ENCODE assay signal across 8 mouse cellular contexts in the genomic region with DNA sequence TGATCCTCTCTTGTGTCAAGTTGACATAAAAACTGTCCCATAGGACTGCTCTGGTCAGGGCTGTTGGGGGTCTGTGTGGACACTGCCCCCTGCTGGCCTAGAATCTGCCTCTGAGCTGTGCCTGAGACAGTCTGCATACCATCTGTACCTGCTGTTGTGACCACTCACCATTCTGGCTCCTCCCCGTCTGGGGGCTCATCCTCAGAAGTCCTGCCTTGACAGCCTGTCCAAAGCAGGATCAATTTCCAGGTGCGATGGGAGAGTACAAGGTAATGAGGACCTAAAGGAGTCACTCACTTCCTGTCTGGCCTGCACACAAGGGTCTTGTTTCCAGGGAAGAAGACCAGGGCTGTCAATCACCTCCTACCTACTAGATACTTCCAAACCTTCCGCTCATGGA. TPM values are rescaled to one million over a fixed set of nuclear protein-coding genes. Genes with fewer than 3 reads are reported as not detected.
DNase-seq lines count a peak whose midpoint lies in the region; ATAC-seq and TF ChIP-seq lines count a peak whose summit lies in the region.

No protein-coding gene starts in this region.

- H3K4me3 ChIP-seq in heart, adult 2 months, result no peak overlapping the region
- H3K4me3 ChIP-seq in heart, embryonic 10.5 days, result no peak overlapping the region
- H3K4me3 ChIP-seq in hindbrain, embryonic 13.5 days, result no peak overlapping the region
- no peak overlapping the region for H3K4me3 ChIP-seq in liver, embryonic 13.5 days (replicated peaks)

- H3K79me2 ChIP-seq in heart, adult 2 months (replicated peaks; ENCODE audit: control insufficient read depth, insufficient read depth, low read length), result no peaks in the 10 kb centered on the region

- H3K27me3 ChIP-seq in heart, adult 2 months (ENCODE audit: control insufficient read depth, insufficient read depth, low read length), result no peaks in the 10 kb centered on the region
- H3K27me3 ChIP-seq in heart, embryonic 10.5 days (ENCODE audit: insufficient read depth, poor library complexity, severe bottlenecking), result no peaks in the 10 kb centered on the region
- no peaks in the 10 kb centered on the region for H3K27me3 ChIP-seq in hindbrain, embryonic 13.5 days
- no peaks in the 10 kb centered on the region for H3K27me3 ChIP-seq in liver, embryonic 13.5 days

- no peak overlapping the region for H3K27ac ChIP-seq in heart, adult 2 months
- H3K27ac ChIP-seq in heart, embryonic 10.5 days, result no peak overlapping the region
- no peak overlapping the region for H3K27ac ChIP-seq in hindbrain, embryonic 13.5 days
- no peak overlapping the region for H3K27ac ChIP-seq in liver, embryonic 13.5 days

- intact Hi-C loops in heart, adult 2 months (cut with DNase I), result loop anchor here (2.0 kb wide), 1 partner anchor 34 kb away; no protein-coding TSS in a partner anchor

- no peaks in the 10 kb centered on the region; the same call in 1 of the 2 replicates for H3K4me1 ChIP-seq in heart, adult 2 months (ENCODE audit: control insufficient read depth, insufficient read depth, low read length)
- H3K4me1 ChIP-seq in heart, embryonic 10.5 days, result peaks cover 32% of the 10 kb centered on the region
- peaks cover 4% of the 10 kb centered on the region for H3K4me1 ChIP-seq in hindbrain, embryonic 13.5 days (replicated peaks)
- H3K4me1 ChIP-seq in liver, embryonic 13.5 days (replicated peaks), result no peaks in the 10 kb centered on the region

- no peaks in the 10 kb centered on the region for H3K9me3 ChIP-seq in heart, embryonic 10.5 days
- H3K9me3 ChIP-seq in hindbrain, embryonic 13.5 days, result no peaks in the 10 kb centered on the region
- no peaks in the 10 kb centered on the region for H3K9me3 ChIP-seq in liver, embryonic 13.5 days (replicated peaks)

- H3K9ac ChIP-seq in heart, adult 2 months (ENCODE audit: low read depth, low read length), result no peak overlapping the region
- H3K9ac ChIP-seq in hindbrain, embryonic 13.5 days, result no peak overlapping the region
- no peak overlapping the region for H3K9ac ChIP-seq in liver, embryonic 13.5 days

- TF ChIP-seq EP300 in heart, adult 2 months (IDR thresholded peaks at IDR 0.05; ENCODE audit: insufficient read depth, low read depth, low read length), result 0 out of 2 replicates have a peak, but pooled peaks have one; percentile 14

- WGBS in heart, adult 2 months, result 62% methylated on average over 3 of the region's 3 CpGs
- 59% methylated on average over 3 of the region's 3 CpGs for WGBS in heart, embryonic 10.5 days
- 77% methylated on average over 3 of the region's 3 CpGs for WGBS in hindbrain, embryonic 13.5 days
- 46% methylated on average over 3 of the region's 3 CpGs for WGBS in liver, embryonic 13.5 days (ENCODE audit: insufficient replicate concordance)

- peak; percentile 57; the same call in 1 of the 2 replicates for ATAC-seq in hindbrain, embryonic 13.5 days (ENCODE audit: low FRiP score)
- ATAC-seq in liver, embryonic 13.5 days (ENCODE audit: low read depth), result peak; percentile 62; the same call in 1 of the 2 replicates

- H3K36me3 ChIP-seq in heart, adult 2 months (ENCODE audit: control insufficient read depth, insufficient read depth, low read length), result no peaks in the 10 kb centered on the region
- H3K36me3 ChIP-seq in heart, embryonic 10.5 days, result peaks cover 6% of the 10 kb centered on the region; the same call in 1 of the 2 replicates
- H3K36me3 ChIP-seq in hindbrain, embryonic 13.5 days, result peaks cover 17% of the 10 kb centered on the region
- H3K36me3 ChIP-seq in liver, embryonic 13.5 days, result no peaks in the 10 kb centered on the region

- peak; percentile 79 for TF ChIP-seq CTCF in heart, adult 2 months (IDR thresholded peaks at IDR 0.05)

- peak; percentile 42 to 66 for DNase-seq in heart, adult 2 months
- no peak for DNase-seq in heart, embryonic 10.5 days (ENCODE audit: low spot score)
- DNase-seq in NIH3T3 (ENCODE audit: low read depth), result peak; percentile 62
- DNase-seq in embryo, embryonic 10 days (ENCODE audit: low spot score), result peak; percentile 64
- DNase-seq in liver, embryonic 13.5 days, result peak; percentile 40
- peak; percentile 43 to 65 for DNase-seq in natural killer cell, adult 2 months (ENCODE audit: low spot score in 2 of 2)
- peak; percentile 73 for DNase-seq in thymus, postnatal 14 days

- no peak for TF ChIP-seq POLR2A in heart, adult 2 months (IDR thresholded peaks at IDR 0.05; ENCODE audit: insufficient read depth, low read depth, low read length)

- no peak overlapping the region for H3K4me2 ChIP-seq in hindbrain, embryonic 13.5 days
- H3K4me2 ChIP-seq in liver, embryonic 13.5 days, result no peak overlapping the region

RNA-seq across cellular contexts. Expression of a gene that starts 8.2 kb away (rescaled TPM):
- total RNA-seq in heart, adult 2 months (2021), result 1 to 10 TPM; 1.1 to 1.3 TPM
- 2.5 and 2.6 TPM in 2 replicates for polyA plus RNA-seq in heart, adult 2 months (2012; rRNA removed)
- polyA plus RNA-seq in heart, embryonic 10.5 days (2016; fragmentation: Nextera tagmentation; extraction: Ambion mirVana), result 3.6 and 4.6 TPM in 2 replicates
- polyA plus RNA-seq in hindbrain, embryonic 13.5 days (2015; fragmentation: Nextera tagmentation; extraction: Ambion mirVana), result 7.1 and 8.0 TPM in 2 replicates
- 1.7 and 1.9 TPM in 2 replicates for polyA plus RNA-seq in liver, embryonic 13.5 days (2015; fragmentation: Nextera tagmentation; extraction: Ambion mirVana)

RNA-seq across cellular contexts. Expression of a gene that starts 8.4 kb away (rescaled TPM):
- total RNA-seq in heart, adult 2 months (2021), result 10 to 100 TPM; 67.6 to 74.7 TPM
- 54.7 and 102 TPM in 2 replicates for polyA plus RNA-seq in heart, adult 2 months (2012; rRNA removed)
- polyA plus RNA-seq in heart, embryonic 10.5 days (2016; fragmentation: Nextera tagmentation; extraction: Ambion mirVana), result 144 and 165 TPM in 2 replicates
- 123 and 132 TPM in 2 replicates for polyA plus RNA-seq in hindbrain, embryonic 13.5 days (2015; fragmentation: Nextera tagmentation; extraction: Ambion mirVana)
- polyA plus RNA-seq in liver, embryonic 13.5 days (2015; fragmentation: Nextera tagmentation; extraction: Ambion mirVana), result 93.6 and 109 TPM in 2 replicates

RNA-seq across cellular contexts. Expression of a gene that starts 27.7 kb away (rescaled TPM):
- 10 to 100 TPM; 18.4 to 19.4 TPM for total RNA-seq in heart, adult 2 months (2021)
- polyA plus RNA-seq in heart, adult 2 months (2012; rRNA removed), result 26.5 and 26.7 TPM in 2 replicates
- 17.3 and 19.4 TPM in 2 replicates for polyA plus RNA-seq in heart, embryonic 10.5 days (2016; fragmentation: Nextera tagmentation; extraction: Ambion mirVana)
- 18.6 and 24.2 TPM in 2 replicates for polyA plus RNA-seq in hindbrain, embryonic 13.5 days (2015; fragmentation: Nextera tagmentation; extraction: Ambion mirVana)
- polyA plus RNA-seq in liver, embryonic 13.5 days (2015; fragmentation: Nextera tagmentation; extraction: Ambion mirVana), result 8.5 and 8.9 TPM in 2 replicates

RNA-seq across cellular contexts. Expression of a gene that starts 38.0 kb away (rescaled TPM):
- not detected for total RNA-seq in heart, adult 2 months (2021)
- 0.06 and 1.1 TPM in 2 replicates for polyA plus RNA-seq in heart, adult 2 months (2012; rRNA removed)
- polyA plus RNA-seq in heart, embryonic 10.5 days (2016; fragmentation: Nextera tagmentation; extraction: Ambion mirVana), result 0.41 and 0.57 TPM in 2 replicates
- polyA plus RNA-seq in hindbrain, embryonic 13.5 days (2015; fragmentation: Nextera tagmentation; extraction: Ambion mirVana), result 8.4 and 11.1 TPM in 2 replicates
- 0.08 and 0.10 TPM in 2 replicates for polyA plus RNA-seq in liver, embryonic 13.5 days (2015; fragmentation: Nextera tagmentation; extraction: Ambion mirVana)
